Mouse (Mus musculus): ENCODE results near the gene Fut4. TPM values are rescaled to one million over a fixed set of nuclear protein-coding genes. Genes with fewer than 3 reads are reported as not detected.
A peak's percentile ranks its signal among the peaks of the same experiment; 100 is the strongest.

Fut4 gene
- 0.62 and 0.82 TPM in 2 replicates for polyA plus RNA-seq (2015; fragmentation: Nextera tagmentation; extraction: Ambion mirVana)

- Histone ChIP-seq H3K9ac (peak within 1 kb of the TSS; percentile 66), H3K4me1 (peaks cover 14% of the 10 kb centered on the region), H3K9me3 (replicated peaks) (no peaks in the 10 kb centered on the region), H3K36me3 (ENCODE audit: poor library complexity, severe bottlenecking) (no peaks in the 10 kb centered on the region), H3K27me3 (peaks cover 28% of the 10 kb centered on the region), H3K27ac (no peak within 1 kb of the TSS), H3K4me3 (peak within 1 kb of the TSS; percentile 51), H3K4me2 (peak within 1 kb of the TSS; percentile 84)
- ATAC-seq, result peak; percentile 72
- under 1% methylated on average over 28 of the region's 28 CpGs for WGBS
Observed at GRCm38 (mm10) chr9:14752001-14752522, at the start of gene Fut4. TSS of gene Fut4 (minus strand) at chr9:14752393.

GRCm38 (mm10) chr9:14787356-14787755, 35.2 kb upstream of the Fut4 start:
- no peaks in the 10 kb centered on the region for H3K9me3 ChIP-seq (replicated peaks)
- no peak overlapping the region for H3K9ac ChIP-seq
- H3K4me3 ChIP-seq, result no peak overlapping the region
- peaks cover 17% of the 10 kb centered on the region for H3K4me1 ChIP-seq
- H3K4me2 ChIP-seq, result no peak overlapping the region
- peaks cover 39% of the 10 kb centered on the region for H3K36me3 ChIP-seq (ENCODE audit: poor library complexity, severe bottlenecking)
- no peak for ATAC-seq
- H3K27me3 ChIP-seq, result no peaks in the 10 kb centered on the region
- no peak overlapping the region for H3K27ac ChIP-seq
- 90% methylated on average over 6 of the region's 6 CpGs for WGBS

GRCm38 (mm10) chr9:14784039-14785002, 32.1 kb upstream of the Fut4 start, which contains the start of the genes Mre11a and Ankrd49:
TSS of gene Mre11a (plus strand) at chr9:14784654.
TSS of gene Ankrd49 (minus strand) at chr9:14784856.
- Histone ChIP-seq H3K4me2 (peak within 1 kb of the TSS; percentile 85), H3K4me1 (peaks cover 17% of the 10 kb centered on the region), H3K4me3 (peak within 1 kb of the TSS; percentile 76), H3K27me3 (no peaks in the 10 kb centered on the region), H3K9ac (peak within 1 kb of the TSS; percentile 85), H3K9me3 (replicated peaks) (no peaks in the 10 kb centered on the region), H3K27ac (peak within 1 kb of the TSS; percentile 85), H3K36me3 (ENCODE audit: poor library complexity, severe bottlenecking) (peaks cover 45% of the 10 kb centered on the region)
- ATAC-seq, result peak; percentile 99
- WGBS, result under 1% methylated on average over 62 of the region's 62 CpGs

- Histone ChIP-seq H3K9me3 (replicated peaks) (no peaks in the 10 kb centered on the region), H3K9ac (no peak overlapping the region), H3K4me2 (no peak overlapping the region), H3K36me3 (ENCODE audit: poor library complexity, severe bottlenecking) (peaks cover 23% of the 10 kb centered on the region), H3K4me3 (no peak overlapping the region), H3K4me1 (no peaks in the 10 kb centered on the region), H3K27me3 (no peaks in the 10 kb centered on the region), H3K27ac (no peak overlapping the region)
- 44% methylated on average over 13 of the region's 13 CpGs for WGBS
- ATAC-seq, result no peak
Observed at GRCm38 (mm10) chr9:14778341-14778740, 26.1 kb upstream of the Fut4 start.

GRCm38 (mm10) chr9:14773813-14774212, 21.6 kb upstream of the Fut4 start:
- no peaks in the 10 kb centered on the region for H3K27me3 ChIP-seq
- H3K36me3 ChIP-seq (ENCODE audit: poor library complexity, severe bottlenecking), result no peaks in the 10 kb centered on the region
- no peak overlapping the region for H3K4me2 ChIP-seq
- no peak overlapping the region for H3K9ac ChIP-seq
- WGBS, result 50% methylated on average over 2 of the region's 2 CpGs
- H3K9me3 ChIP-seq (replicated peaks), result no peaks in the 10 kb centered on the region
- ATAC-seq, result no peak
- H3K4me3 ChIP-seq, result no peak overlapping the region
- H3K4me1 ChIP-seq, result peaks cover 6% of the 10 kb centered on the region
- H3K27ac ChIP-seq, result no peak overlapping the region

- no peak for ATAC-seq
- Histone ChIP-seq H3K9ac (no peak overlapping the region), H3K27me3 (no peaks in the 10 kb centered on the region), H3K4me1 (peaks cover 6% of the 10 kb centered on the region), H3K4me2 (no peak overlapping the region), H3K36me3 (ENCODE audit: poor library complexity, severe bottlenecking) (no peaks in the 10 kb centered on the region), H3K9me3 (replicated peaks) (no peaks in the 10 kb centered on the region), H3K27ac (no peak overlapping the region), H3K4me3 (no peak overlapping the region)
- 96% methylated on average over 2 of the region's 2 CpGs for WGBS
Observed at GRCm38 (mm10) chr9:14772074-14772473, 19.9 kb upstream of the Fut4 start.

GRCm38 (mm10) chr9:14770803-14771471, 18.7 kb upstream of the Fut4 start, which contains the start of gene 1700012B09Rik:
TSS of gene 1700012B09Rik (minus strand) at chr9:14771030.
- H3K4me2 ChIP-seq, result peak within 1 kb of the TSS; percentile 36
- no peak within 1 kb of the TSS for H3K4me3 ChIP-seq
- H3K27ac ChIP-seq, result no peak within 1 kb of the TSS
- H3K9me3 ChIP-seq (replicated peaks), result no peaks in the 10 kb centered on the region
- peak; percentile 59; the same call in 1 of the 2 replicates for ATAC-seq
- peak within 1 kb of the TSS; percentile 28 for H3K9ac ChIP-seq
- 21% methylated on average over 17 of the region's 23 CpGs for WGBS
- no peaks in the 10 kb centered on the region for H3K36me3 ChIP-seq (ENCODE audit: poor library complexity, severe bottlenecking)
- no peaks in the 10 kb centered on the region for H3K27me3 ChIP-seq
- peaks cover 6% of the 10 kb centered on the region for H3K4me1 ChIP-seq

- H3K9ac ChIP-seq, result no peak overlapping the region
- no peak for ATAC-seq
- no peaks in the 10 kb centered on the region for H3K9me3 ChIP-seq (replicated peaks)
- 75% methylated on average over 3 of the region's 6 CpGs for WGBS
- H3K36me3 ChIP-seq (ENCODE audit: poor library complexity, severe bottlenecking), result no peaks in the 10 kb centered on the region
- no peak overlapping the region for H3K4me2 ChIP-seq
- peaks cover 6% of the 10 kb centered on the region for H3K4me1 ChIP-seq
- no peak overlapping the region for H3K27ac ChIP-seq
- H3K27me3 ChIP-seq, result no peaks in the 10 kb centered on the region
- no peak overlapping the region for H3K4me3 ChIP-seq
Observed at GRCm38 (mm10) chr9:14769811-14770210, 17.6 kb upstream of the Fut4 start.

GRCm38 (mm10) chr9:14764765-14765164, 12.6 kb upstream of the Fut4 start:
- Histone ChIP-seq H3K9me3 (replicated peaks) (no peaks in the 10 kb centered on the region), H3K4me3 (no peak overlapping the region), H3K4me2 (no peak overlapping the region), H3K27ac (no peak overlapping the region), H3K36me3 (ENCODE audit: poor library complexity, severe bottlenecking) (no peaks in the 10 kb centered on the region), H3K9ac (no peak overlapping the region), H3K4me1 (no peaks in the 10 kb centered on the region), H3K27me3 (no peaks in the 10 kb centered on the region)
- peak; percentile 55 for ATAC-seq
- WGBS, result 26% methylated on average over 7 of the region's 7 CpGs

GRCm38 (mm10) chr9:14759261-14759660, 7.1 kb upstream of the Fut4 start:
- H3K4me1 ChIP-seq, result no peaks in the 10 kb centered on the region
- ATAC-seq, result no peak
- no peak overlapping the region for H3K4me3 ChIP-seq
- no peak overlapping the region for H3K27ac ChIP-seq
- no peaks in the 10 kb centered on the region for H3K9me3 ChIP-seq (replicated peaks)
- no peaks in the 10 kb centered on the region for H3K27me3 ChIP-seq
- no peak overlapping the region for H3K9ac ChIP-seq
- H3K4me2 ChIP-seq, result no peak overlapping the region
- no peaks in the 10 kb centered on the region for H3K36me3 ChIP-seq (ENCODE audit: poor library complexity, severe bottlenecking)

- Histone ChIP-seq H3K36me3 (ENCODE audit: poor library complexity, severe bottlenecking) (no peaks in the 10 kb centered on the region), H3K9me3 (replicated peaks) (no peaks in the 10 kb centered on the region), H3K4me3 (no peak overlapping the region), H3K27ac (no peak overlapping the region), H3K9ac (no peak overlapping the region), H3K4me1 (no peaks in the 10 kb centered on the region), H3K4me2 (no peak overlapping the region), H3K27me3 (no peaks in the 10 kb centered on the region)
- ATAC-seq, result no peak
- 81% methylated on average over 7 of the region's 7 CpGs for WGBS
Observed at GRCm38 (mm10) chr9:14758590-14758989, 6.4 kb upstream of the Fut4 start.

- Histone ChIP-seq H3K4me1 (peaks cover 14% of the 10 kb centered on the region), H3K27ac (no peak overlapping the region), H3K4me2 (no peak overlapping the region), H3K9ac (no peak overlapping the region), H3K9me3 (replicated peaks) (no peaks in the 10 kb centered on the region), H3K27me3 (peaks cover 24% of the 10 kb centered on the region), H3K4me3 (no peak overlapping the region), H3K36me3 (ENCODE audit: poor library complexity, severe bottlenecking) (no peaks in the 10 kb centered on the region)
- WGBS, result 85% methylated on average over 3 of the region's 3 CpGs
- ATAC-seq, result no peak
Observed at GRCm38 (mm10) chr9:14754469-14754868, 2.3 kb upstream of the Fut4 start.
